Mouse (Mus musculus): ENCODE data around the gene Rapgef6. TPM values are rescaled to one million over a fixed set of nuclear protein-coding genes. Genes with fewer than 3 reads are reported as not detected.

Gene Rapgef6
- polyA plus RNA-seq, 1 experiment from 2014 or later, result 20.3 TPM

- H3K4me2 ChIP-seq (ENCODE audit: low read length), result no peak overlapping the region
- H3K4me3 ChIP-seq (replicated peaks; ENCODE audit: low read depth, low read length), result no peak overlapping the region
- no peak for TF ChIP-seq CTCF (IDR thresholded peaks at IDR 0.05; ENCODE audit: low read depth)
- no peaks in the 10 kb centered on the region for H3K4me1 ChIP-seq (replicated peaks; ENCODE audit: insufficient read depth, low read length)
- DNase-seq (ENCODE audit: low spot score), result no peak
- no peak overlapping the region for H3K27ac ChIP-seq
- H3K9me3 ChIP-seq (replicated peaks; ENCODE audit: low read length), result no peaks in the 10 kb centered on the region
- H3K36me3 ChIP-seq (ENCODE audit: insufficient read depth, low read length), result peaks cover 12% of the 10 kb centered on the region
- H3K9ac ChIP-seq (ENCODE audit: low read depth, low read length), result no peak overlapping the region
- ATAC-seq (replicated peaks; ENCODE audit: low FRiP score, low read depth), result no peak
- no peaks in the 10 kb centered on the region for H3K27me3 ChIP-seq (ENCODE audit: insufficient read depth, low read length)
- 88% methylated on average over 6 of the region's 6 CpGs for WGBS
Measured at GRCm38 (mm10) chr11:54722057-54722456, 199.4 kb downstream of the Rapgef6 start.

DNA sequence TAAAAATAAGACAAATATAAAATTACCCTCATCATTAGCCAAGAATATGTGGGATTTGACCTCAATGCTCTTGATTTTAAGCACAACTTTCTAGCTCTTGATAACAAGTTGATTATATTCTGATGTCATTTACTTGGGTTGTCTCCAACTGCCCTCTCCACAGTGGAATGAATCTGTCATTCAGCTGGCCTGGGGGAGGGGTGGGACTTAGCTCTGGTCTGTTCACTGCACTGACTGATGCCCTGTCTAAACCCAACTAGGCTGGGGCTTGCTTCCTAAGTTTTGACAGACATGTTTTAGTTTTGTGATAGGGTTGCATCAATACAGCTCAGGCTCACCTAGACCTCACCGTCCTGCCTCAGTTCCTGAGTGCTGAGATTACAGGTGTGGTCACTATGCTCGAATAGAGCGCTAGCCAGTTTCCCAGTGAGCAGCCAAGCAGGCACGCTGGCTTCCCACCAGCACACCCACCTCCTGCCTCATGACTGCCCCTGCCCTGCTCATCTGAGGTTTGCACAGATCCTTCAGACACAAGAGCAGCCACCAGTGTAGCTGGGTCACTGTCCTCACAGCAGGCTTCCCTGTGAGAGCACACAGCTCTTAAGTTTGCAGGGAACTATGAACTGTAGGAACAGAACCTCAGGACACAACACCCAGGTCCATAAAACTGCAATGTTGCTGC is 201.8 kb downstream of the Rapgef6 start:
- Histone ChIP-seq H3K36me3 (ENCODE audit: insufficient read depth, low read length) (peaks cover 11% of the 10 kb centered on the region), H3K4me3 (replicated peaks; ENCODE audit: low read depth, low read length) (no peak overlapping the region), H3K9ac (ENCODE audit: low read depth, low read length) (no peak overlapping the region), H3K27me3 (ENCODE audit: insufficient read depth, low read length) (no peaks in the 10 kb centered on the region), H3K4me2 (ENCODE audit: low read length) (no peak overlapping the region), H3K27ac (no peak overlapping the region), H3K4me1 (replicated peaks; ENCODE audit: insufficient read depth, low read length) (no peaks in the 10 kb centered on the region), H3K9me3 (replicated peaks; ENCODE audit: low read length) (no peaks in the 10 kb centered on the region)
- DNase-seq (ENCODE audit: low spot score) (peak; percentile 19), ATAC-seq (replicated peaks; ENCODE audit: low FRiP score, low read depth) (no peak)
- TF ChIP-seq CTCF (IDR thresholded peaks at IDR 0.05; ENCODE audit: low read depth), result no peak
- 56% methylated on average over 4 of the region's 4 CpGs for WGBS

GRCm38 (mm10) chr11:54726571-54727062 is 204.0 kb downstream of the Rapgef6 start:
- TF ChIP-seq CTCF (IDR thresholded peaks at IDR 0.05; ENCODE audit: low read depth), result no peak

GRCm38 (mm10) chr11:54727327-54727901 is 204.8 kb downstream of the Rapgef6 start:
- no peak; the same call in 1 of the 2 replicates for TF ChIP-seq CTCF (IDR thresholded peaks at IDR 0.05; ENCODE audit: low read depth)
- Histone ChIP-seq H3K4me1 (replicated peaks; ENCODE audit: insufficient read depth, low read length) (no peaks in the 10 kb centered on the region), H3K9ac (ENCODE audit: low read depth, low read length) (no peak overlapping the region), H3K27me3 (ENCODE audit: insufficient read depth, low read length) (no peaks in the 10 kb centered on the region), H3K36me3 (ENCODE audit: insufficient read depth, low read length) (peaks cover 5% of the 10 kb centered on the region), H3K27ac (0 out of 2 replicates have a peak overlapping the region, but pooled peaks have one; percentile 42), H3K9me3 (replicated peaks; ENCODE audit: low read length) (no peaks in the 10 kb centered on the region), H3K4me3 (replicated peaks; ENCODE audit: low read depth, low read length) (no peak overlapping the region), H3K4me2 (ENCODE audit: low read length) (no peak overlapping the region)
- WGBS, result 49% methylated on average over 5 of the region's 5 CpGs
- no peak for ATAC-seq (replicated peaks; ENCODE audit: low FRiP score, low read depth)
- DNase-seq (ENCODE audit: low spot score), result no peak

More at GRCm38 (mm10) chr11:54726571-54727062, 204.0 kb downstream of the Rapgef6 start:
- H3K27me3 ChIP-seq (ENCODE audit: insufficient read depth, low read length), result no peaks in the 10 kb centered on the region
- H3K9me3 ChIP-seq (replicated peaks; ENCODE audit: low read length), result no peaks in the 10 kb centered on the region
- DNase-seq (ENCODE audit: low spot score) (no peak), ATAC-seq (replicated peaks; ENCODE audit: low FRiP score, low read depth) (no peak)
- H3K4me1 ChIP-seq (replicated peaks; ENCODE audit: insufficient read depth, low read length), result no peaks in the 10 kb centered on the region
- peaks cover 8% of the 10 kb centered on the region for H3K36me3 ChIP-seq (ENCODE audit: insufficient read depth, low read length)
- no peak overlapping the region for H3K4me2 ChIP-seq (ENCODE audit: low read length)
- no peak overlapping the region for H3K9ac ChIP-seq (ENCODE audit: low read depth, low read length)
- H3K27ac ChIP-seq, result no peak overlapping the region
- 89% methylated on average over 3 of the region's 3 CpGs for WGBS
- no peak overlapping the region for H3K4me3 ChIP-seq (replicated peaks; ENCODE audit: low read depth, low read length)

DNA sequence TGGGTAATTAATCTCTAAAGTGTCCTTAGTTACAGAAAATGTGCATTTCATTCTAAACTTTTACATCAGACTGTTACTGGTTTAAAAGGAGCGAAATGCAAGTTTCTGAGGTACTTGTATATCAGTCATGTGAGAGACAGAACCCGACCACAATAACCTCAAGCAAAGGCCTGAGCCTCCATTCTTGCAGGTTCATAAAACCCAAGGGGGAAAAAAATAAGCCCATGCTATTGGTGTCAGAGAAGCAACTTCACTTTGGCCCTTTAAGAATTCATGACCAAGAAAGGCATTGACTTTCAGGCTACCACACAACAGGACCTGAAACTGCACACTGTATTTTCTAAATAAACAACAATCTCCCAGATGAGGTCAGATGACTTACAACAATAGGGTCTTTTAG is 205.7 kb downstream of the Rapgef6 start:
- no peak for DNase-seq (ENCODE audit: low spot score)
- TF ChIP-seq CTCF (IDR thresholded peaks at IDR 0.05; ENCODE audit: low read depth), result no peak
- WGBS, result 58% methylated on average over 2 of the region's 2 CpGs

GRCm38 (mm10) chr11:54729311-54729710 is 206.7 kb downstream of the Rapgef6 start:
- ATAC-seq (replicated peaks; ENCODE audit: low FRiP score, low read depth), result no peak
- DNase-seq (ENCODE audit: low spot score), result no peak
- no peak overlapping the region for H3K27ac ChIP-seq
- no peaks in the 10 kb centered on the region for H3K4me1 ChIP-seq (replicated peaks; ENCODE audit: insufficient read depth, low read length)
- no peak overlapping the region for H3K4me3 ChIP-seq (replicated peaks; ENCODE audit: low read depth, low read length)
- no peak overlapping the region for H3K9ac ChIP-seq (ENCODE audit: low read depth, low read length)
- H3K4me2 ChIP-seq (ENCODE audit: low read length), result no peak overlapping the region
- WGBS, result 87% methylated on average over 3 of the region's 3 CpGs
- no peak for TF ChIP-seq CTCF (IDR thresholded peaks at IDR 0.05; ENCODE audit: low read depth)
- H3K27me3 ChIP-seq (ENCODE audit: insufficient read depth, low read length), result no peaks in the 10 kb centered on the region
- 0 out of 2 replicates have a peak, but pooled peaks cover 2% of the 10 kb centered on the region for H3K36me3 ChIP-seq (ENCODE audit: insufficient read depth, low read length)
- no peaks in the 10 kb centered on the region for H3K9me3 ChIP-seq (replicated peaks; ENCODE audit: low read length)

More for the DNA sequence above, 205.7 kb downstream of the Rapgef6 start:
- no peak overlapping the region for H3K4me2 ChIP-seq (ENCODE audit: low read length)
- no peak overlapping the region for H3K9ac ChIP-seq (ENCODE audit: low read depth, low read length)
- no peak overlapping the region for H3K27ac ChIP-seq
- no peak overlapping the region for H3K4me3 ChIP-seq (replicated peaks; ENCODE audit: low read depth, low read length)
- no peaks in the 10 kb centered on the region for H3K4me1 ChIP-seq (replicated peaks; ENCODE audit: insufficient read depth, low read length)
- H3K27me3 ChIP-seq (ENCODE audit: insufficient read depth, low read length), result no peaks in the 10 kb centered on the region
- H3K36me3 ChIP-seq (ENCODE audit: insufficient read depth, low read length), result peaks cover 2% of the 10 kb centered on the region; the same call in 1 of the 2 replicates
- ATAC-seq (replicated peaks; ENCODE audit: low FRiP score, low read depth), result no peak
- no peaks in the 10 kb centered on the region for H3K9me3 ChIP-seq (replicated peaks; ENCODE audit: low read length)

All from kidney, postnatal 0 days (tissue).